Mouse (Mus musculus) CH12.LX (cell line): ENCODE results near the gene Tmc7. TPM values are rescaled to one million over a fixed set of nuclear protein-coding genes. Genes with fewer than 3 reads are reported as not detected.

Experiments used
- DNase-seq: peaks from one replicate; pipeline ENCODE4 v3.0.0-alpha.2; 2013; ENCODE audit errors: extremely low read depth
- H3K27ac ChIP-seq: 2 replicates; pipeline ENCODE4 v1.5.1; 2012; ENCODE audit warnings: low read depth, mild to moderate bottlenecking, control low read depth, moderate library complexity; ENCODE audit not compliant: insufficient read depth
- H3K27me3 ChIP-seq: replicated peaks from 2 replicates; pipeline ENCODE3; 2012; ENCODE audit warnings: inconsistent platforms
- H3K36me3 ChIP-seq, 2 experiments: replicated peaks in 1 of 2; 2 replicates each; pipeline versions ENCODE3 to v1.6.1; 2012; ENCODE audit warnings: inconsistent platforms in 1 of 2, low read length in 1 of 2, mild to moderate bottlenecking in 1 of 2, mixed read lengths in 1 of 2, moderate library complexity in 1 of 2; ENCODE audit not compliant: control insufficient read depth in 1 of 2, insufficient read depth in 1 of 2
- H3K4me1 ChIP-seq, 2 experiments: 2 replicates each; pipeline ENCODE4 v1.6.1; 2012; ENCODE audit warnings: inconsistent platforms in 1 of 2, moderate library complexity in 1 of 2; ENCODE audit not compliant: insufficient read depth in 2 of 2, control insufficient read depth in 1 of 2
- H3K4me2 ChIP-seq: 2 replicates; pipeline ENCODE4 v1.6.1; 2012; ENCODE audit warnings: low read depth, mild to moderate bottlenecking, control low read depth; ENCODE audit not compliant: poor library complexity, insufficient read depth, severe bottlenecking
- H3K4me3 ChIP-seq, 3 experiments: fragments of 150-350 bp in 1 of 3; sonication (generic) in 1 of 3; replicated peaks in 1 of 3; 2 replicates each; pipeline versions ENCODE3 to v1.5.1; 2011 to 2012; ENCODE audit warnings: low read depth in 2 of 3, low read length in 2 of 3, mild to moderate bottlenecking in 2 of 3, moderate library complexity in 2 of 3, control low read depth in 1 of 3, improper control_type of control experiment in 1 of 3, inconsistent platforms in 1 of 3, mixed read lengths in 1 of 3; ENCODE audit not compliant: poor library complexity in 1 of 3
- H3K79me2 ChIP-seq: replicated peaks from 2 replicates; pipeline ENCODE4 v1.6.1; 2012; ENCODE audit warnings: mild to moderate bottlenecking, moderate library complexity; ENCODE audit not compliant: control insufficient read depth, poor library complexity, insufficient read depth, severe bottlenecking; ENCODE audit errors: extremely low read depth
- H3K9ac ChIP-seq: 2 replicates; pipeline ENCODE4 v1.6.1; 2012; ENCODE audit warnings: low read depth, mild to moderate bottlenecking, control low read depth, moderate library complexity; ENCODE audit not compliant: insufficient read depth
- H3K9me3 ChIP-seq: replicated peaks from 2 replicates; pipeline ENCODE3; 2012; ENCODE audit warnings: low read length, inconsistent platforms, mixed read lengths
- BHLHE40 ChIP-seq: IDR thresholded peaks from 2 replicates; pipeline ENCODE4 v1.6.1; 2011; ENCODE audit warnings: mild to moderate bottlenecking, low read depth, low read length, improper control_type of control experiment
- CHD1 ChIP-seq: IDR thresholded peaks from 2 replicates; pipeline ENCODE4 v1.6.1; 2012; ENCODE audit warnings: low read depth, low read length, improper control_type of control experiment, inconsistent platforms
- CHD2 ChIP-seq: IDR thresholded peaks from 2 replicates; pipeline ENCODE4 v1.6.1; 2011; ENCODE audit warnings: low read length, improper control_type of control experiment
- CTCF ChIP-seq, 2 experiments: IDR thresholded peaks in 1 of 2; conservative IDR thresholded peaks in 1 of 2; 2 replicates each; pipeline ENCODE4 v1.5.1; 2011 to 2012; ENCODE audit warnings: low read depth in 2 of 2, low read length in 2 of 2, improper control_type of control experiment in 1 of 2, inconsistent platforms in 1 of 2, mild to moderate bottlenecking in 1 of 2, moderate library complexity in 1 of 2
- E2F4 ChIP-seq: IDR thresholded peaks from 2 replicates; pipeline ENCODE4 v1.6.1; 2011; ENCODE audit warnings: low read depth, low read length, improper control_type of control experiment; ENCODE audit not compliant: insufficient replicate concordance
- ELF1 ChIP-seq: IDR thresholded peaks from 2 replicates; pipeline ENCODE4 v1.6.1; 2014; ENCODE audit warnings: low read depth, mild to moderate bottlenecking, inconsistent platforms, low read length, improper control_type of control experiment
- EP300 ChIP-seq: IDR thresholded peaks from 2 replicates; pipeline ENCODE4 v1.6.1; 2011; ENCODE audit warnings: low read length, improper control_type of control experiment
- ETS1 ChIP-seq: conservative IDR thresholded peaks from 2 replicates; pipeline ENCODE4 v1.6.1; 2012; ENCODE audit warnings: low read depth, mild to moderate bottlenecking, inconsistent platforms, low read length, improper control_type of control experiment, moderate library complexity
- JUN ChIP-seq: IDR thresholded peaks from 2 replicates; pipeline ENCODE4 v1.6.1; 2011; ENCODE audit warnings: low read depth, mild to moderate bottlenecking, low read length, improper control_type of control experiment, moderate library complexity; ENCODE audit not compliant: insufficient read depth
- KAT2A ChIP-seq: IDR thresholded peaks from 2 replicates; pipeline ENCODE4 v1.6.1; 2012; ENCODE audit warnings: low read length, improper control_type of control experiment, inconsistent platforms; ENCODE audit not compliant: insufficient replicate concordance
- MAFK ChIP-seq: IDR thresholded peaks from 2 replicates; pipeline ENCODE4 v1.6.1; 2011; ENCODE audit warnings: low read length, improper control_type of control experiment; ENCODE audit not compliant: insufficient replicate concordance
- MAX ChIP-seq: IDR thresholded peaks from 2 replicates; pipeline ENCODE4 v1.6.1; 2011; ENCODE audit warnings: low read length, improper control_type of control experiment
- NELFE ChIP-seq: IDR thresholded peaks from 2 replicates; pipeline ENCODE4 v1.6.1; 2011; ENCODE audit warnings: low read depth, low read length, improper control_type of control experiment
- NRF1 ChIP-seq: IDR thresholded peaks from 2 replicates; pipeline ENCODE4 v1.6.1; 2014; ENCODE audit warnings: low read depth, mild to moderate bottlenecking, inconsistent platforms, low read length, improper control_type of control experiment, moderate library complexity
- PAX5 ChIP-seq: IDR thresholded peaks from 2 replicates; pipeline ENCODE4 v1.6.1; 2012; ENCODE audit warnings: low read length, inconsistent platforms, mixed read lengths
- POLR2AphosphoS2 ChIP-seq: IDR thresholded peaks from 2 replicates; pipeline ENCODE4 v1.6.1; 2011; ENCODE audit warnings: low read depth, low read length, improper control_type of control experiment
- RAD21 ChIP-seq: IDR thresholded peaks from 2 replicates; pipeline ENCODE4 v1.6.1; 2011; ENCODE audit warnings: low read depth, mild to moderate bottlenecking, low read length, improper control_type of control experiment, moderate library complexity
- SIN3A ChIP-seq: IDR thresholded peaks from 2 replicates; pipeline ENCODE4 v1.6.1; 2012; ENCODE audit warnings: low read length, improper control_type of control experiment, inconsistent platforms
- SMC3 ChIP-seq: IDR thresholded peaks from 2 replicates; pipeline ENCODE4 v1.6.1; 2011; ENCODE audit warnings: low read depth, low read length, improper control_type of control experiment
- TBP ChIP-seq: conservative IDR thresholded peaks from 2 replicates; pipeline ENCODE4 v1.6.1; 2011; ENCODE audit warnings: low read depth, low read length, improper control_type of control experiment
- UBTF ChIP-seq: IDR thresholded peaks from 2 replicates; pipeline ENCODE4 v1.6.1; 2012; ENCODE audit warnings: low read depth, mild to moderate bottlenecking, inconsistent platforms, low read length, improper control_type of control experiment, moderate library complexity
- USF1 ChIP-seq: IDR thresholded peaks from 2 replicates; pipeline ENCODE4 v1.6.1; 2014; ENCODE audit warnings: low read depth, mild to moderate bottlenecking, inconsistent platforms, low read length, improper control_type of control experiment
- ZC3H11A ChIP-seq: IDR thresholded peaks from 2 replicates; pipeline ENCODE4 v1.6.1; 2012; ENCODE audit warnings: low read depth, mild to moderate bottlenecking, inconsistent platforms, low read length, improper control_type of control experiment
- ZMIZ1 ChIP-seq: IDR thresholded peaks from 2 replicates; pipeline ENCODE4 v1.6.1; 2012; ENCODE audit warnings: low read depth, mild to moderate bottlenecking, inconsistent platforms, low read length, improper control_type of control experiment
- dilution Hi-C: fragments of 300-500 bp; cut with MboI; formaldehyde crosslinking; loops from 2 replicates; pipeline ENCODE4 v1.14.3; 2020; ENCODE audit warnings: low sequenced_read_pairs; ENCODE audit not compliant: extremely low pct_unique_long_range_greater_than_20kb, extremely low pct_ligation_motif_present
- in situ Hi-C: fragments of 300-500 bp; cut with MboI; formaldehyde crosslinking; loops from 3 replicates; pipeline ENCODE4 v1.14.3; 2019; ENCODE audit warnings: low sequenced_read_pairs, low pct_ligation_motif_present, low pct_unique_long_range_greater_than_20kb, mixed read lengths
- polyA plus RNA-seq: library from polyadenylated mRNA; unstranded; fragments of >175 nt; gene quantifications from 2 replicates; pipeline ENCODE4 v1.2.1, GENCODE M21; 2012; ENCODE audit warnings: low read depth; ENCODE audit not compliant: insufficient read length
- total RNA-seq, 2 experiments: library from RNA; depleted of rRNA; stranded (reverse); fragments of 300-350 nt in 1 of 2; fragments of >200 nt in 1 of 2; gene quantifications; 2 replicates each; pipeline ENCODE4 v1.2.3; 2012 to 2014

Tmc7 gene
- total and polyA plus RNA-seq, 3 experiments: 0.13 TPM; not detected in 2

DNA sequence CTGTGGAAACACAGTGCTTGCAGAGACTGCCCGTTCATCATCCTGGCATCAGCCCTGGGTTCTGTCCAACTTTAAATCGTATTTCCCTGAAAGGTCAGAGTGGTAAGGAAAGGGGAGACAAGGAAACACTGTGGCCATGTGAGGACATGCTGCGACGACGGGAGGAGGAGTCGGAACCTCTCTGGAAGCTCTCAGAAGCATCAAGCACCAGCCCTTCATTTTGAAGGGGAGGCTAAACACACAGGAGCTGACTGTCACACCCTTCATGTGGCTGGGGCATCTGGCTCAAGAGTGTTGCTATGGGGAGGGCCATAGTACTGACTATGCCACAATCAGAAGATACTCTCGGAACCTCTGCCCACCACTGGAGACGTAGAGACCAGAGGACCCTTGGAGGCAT is 64.9 kb downstream of the Tmc7 start:
- Histone ChIP-seq H3K9me3 (no peaks in the 10 kb centered on the region), H3K27me3 (no peaks in the 10 kb centered on the region), H3K27ac (no peak overlapping the region), H3K4me2 (no peak overlapping the region), H3K4me1 (peaks cover 2 to 4% of the 10 kb centered on the region in 2 experiments; a peak in 1 of 4 replicates), H3K9ac (no peak overlapping the region), H3K36me3 (peaks cover 0 to 16% of the 10 kb centered on the region in 2 experiments), H3K4me3 (no peak overlapping the region), H3K79me2 (no peaks in the 10 kb centered on the region)
- DNase-seq: no peak
- dilution Hi-C loops: no loop called here
- in situ Hi-C loops: loop anchor here (10.0 kb wide), 1 partner anchor 215 kb away; no protein-coding TSS in a partner anchor
- no peak for TF ChIP-seq JUN
- TF ChIP-seq ZMIZ1: no peak
- TF ChIP-seq MAX: no peak
- no peak for TF ChIP-seq NELFE

DNA sequence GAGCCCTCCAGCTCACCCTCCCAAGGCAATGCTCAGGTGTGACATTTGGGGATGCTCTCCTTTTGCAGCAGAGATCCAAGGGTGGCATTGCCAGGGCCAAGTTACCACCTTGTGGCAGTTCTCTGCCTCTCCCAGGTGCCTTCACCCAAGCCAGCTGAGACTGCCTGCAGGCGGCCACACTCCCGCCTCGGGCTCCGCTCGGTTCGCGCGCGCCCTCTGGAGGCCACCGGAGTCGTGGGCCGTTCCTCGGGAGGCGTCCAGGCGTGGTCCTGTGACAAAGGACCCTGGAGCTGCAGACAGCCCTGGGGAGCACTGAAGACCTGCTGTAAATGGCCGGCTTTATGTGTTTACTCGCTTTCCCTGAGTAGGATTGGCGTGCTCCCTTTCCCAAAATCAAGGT is 65.8 kb downstream of the Tmc7 start:
- H3K4me1 ChIP-seq: peaks cover 2 to 4% of the 10 kb centered on the region in 2 experiments; a peak in 1 of 4 replicates
- TF ChIP-seq BHLHE40 (peak; percentile 16; the same call in 1 of the 2 replicates), NELFE (peak; percentile 34; the same call in 1 of the 2 replicates), RAD21 (peak; percentile 81), TBP (no peak), CTCF (conservative IDR thresholded peaks at IDR 0.05 in 1 of 2, IDR thresholded peaks at IDR 0.05 in 1 of 2; ENCODE audit: low read depth in 2 of 2, low read length in 2 of 2) (peak in 1 of 2 experiments; percentile 98; a peak in 2 of 4 replicates), SMC3 (peak; percentile 93), NRF1 (0 out of 2 replicates have a peak, but pooled peaks have one; percentile 19), ZC3H11A (peak; percentile 38), CHD2 (no peak)
- dilution Hi-C loops: no loop called here
- no peaks in the 10 kb centered on the region for H3K79me2 ChIP-seq
- H3K9ac ChIP-seq: no peak overlapping the region
- H3K4me3 ChIP-seq: no peak overlapping the region
- H3K4me2 ChIP-seq: no peak overlapping the region
- no peaks in the 10 kb centered on the region for H3K9me3 ChIP-seq
- peaks cover 0 to 11% of the 10 kb centered on the region in 2 experiments for H3K36me3 ChIP-seq
- H3K27me3 ChIP-seq: no peaks in the 10 kb centered on the region
- in situ Hi-C loops: no loop called here
- DNase-seq: peak; percentile 45
- H3K27ac ChIP-seq: no peak overlapping the region

DNA sequence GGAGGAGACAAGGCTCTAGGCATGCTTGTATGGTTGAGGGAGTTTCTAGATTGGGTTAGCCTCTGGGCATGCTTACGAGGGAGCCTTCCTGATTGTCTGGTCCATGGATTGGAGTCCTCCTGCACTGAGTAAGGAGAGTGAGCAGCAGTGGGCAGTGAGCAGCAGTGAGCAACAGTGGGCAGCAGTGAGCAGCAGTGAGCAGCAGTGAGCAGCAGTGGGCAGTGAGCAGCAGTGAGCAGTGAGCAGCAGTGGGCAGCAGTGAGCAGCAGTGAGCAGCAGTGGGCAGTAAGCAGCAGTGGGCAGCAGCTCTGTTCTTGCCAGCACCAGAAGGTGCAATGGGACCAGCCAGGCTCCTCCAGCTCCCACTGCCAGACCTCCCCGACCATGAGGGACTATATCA is 66.7 kb downstream of the Tmc7 start:
- Histone ChIP-seq H3K79me2 (no peaks in the 10 kb centered on the region), H3K4me2 (no peak overlapping the region), H3K9me3 (no peaks in the 10 kb centered on the region), H3K27ac (no peak overlapping the region), H3K9ac (no peak overlapping the region), H3K4me3 (no peak overlapping the region), H3K4me1 (peaks cover 2 to 4% of the 10 kb centered on the region in 2 experiments; a peak in 1 of 4 replicates), H3K36me3 (peaks cover 0 to 6% of the 10 kb centered on the region in 2 experiments), H3K27me3 (no peaks in the 10 kb centered on the region)
- dilution Hi-C loops (no loop called here), in situ Hi-C loops (no loop called here)
- no peak for DNase-seq
- no peak for TF ChIP-seq MAFK
- no peak for TF ChIP-seq USF1
- no peak for TF ChIP-seq PAX5
- TF ChIP-seq NRF1: no peak
- no peak for TF ChIP-seq CHD2
- TF ChIP-seq ETS1: no peak
- TF ChIP-seq SIN3A: no peak
- no peak for TF ChIP-seq ELF1
- no peak for TF ChIP-seq UBTF
- no peak for TF ChIP-seq POLR2AphosphoS2
- TF ChIP-seq ZC3H11A: no peak
- TF ChIP-seq TBP: no peak
- no peak for TF ChIP-seq E2F4
- peak; percentile 6 for TF ChIP-seq RAD21
- no peak for TF ChIP-seq MAX
- no peak for TF ChIP-seq EP300
- TF ChIP-seq KAT2A: no peak
- peak; percentile 49 for TF ChIP-seq SMC3
- no peak for TF ChIP-seq CHD1
- no peak for TF ChIP-seq ZMIZ1
- TF ChIP-seq JUN: no peak
- TF ChIP-seq BHLHE40: no peak
